Mouse (Mus musculus) G1E (cell line): Measurements from ENCODE around the gene Aurkaip1. TPM values are rescaled to one million over a fixed set of nuclear protein-coding genes. Genes with fewer than 3 reads are reported as not detected.

Source experiments
- ATAC-seq: 2 replicates; pipeline ENCODE4 v1.8.0; 2016; ENCODE audit warnings: mild to moderate bottlenecking; ENCODE audit not compliant: insufficient number of reproducible peaks, poor library complexity, low FRiP score, severe bottlenecking; ENCODE audit errors: extremely low read depth
- DNase-seq: peaks from one replicate; pipeline ENCODE4 v3.0.0; 2012; ENCODE audit warnings: low spot score
- H3K27me3 ChIP-seq: 2 replicates; pipeline ENCODE4 v1.6.1; 2012; ENCODE audit warnings: mild to moderate bottlenecking, low read length, inconsistent platforms; ENCODE audit not compliant: insufficient read depth
- H3K36me3 ChIP-seq: replicated peaks from 2 replicates; pipeline ENCODE3; 2012; ENCODE audit warnings: mild to moderate bottlenecking, inconsistent platforms
- H3K4me1 ChIP-seq: 2 replicates; pipeline ENCODE4 v1.6.1; 2012; ENCODE audit warnings: low read depth, low read length, inconsistent platforms, mixed read lengths; ENCODE audit not compliant: insufficient read depth
- H3K4me3 ChIP-seq: 2 replicates; pipeline ENCODE4 v1.5.1; 2012; ENCODE audit warnings: low read depth, mild to moderate bottlenecking, inconsistent platforms, low read length, moderate library complexity, mixed read lengths
- H3K9me3 ChIP-seq: replicated peaks from 2 replicates; pipeline ENCODE4 v1.6.1; 2012; ENCODE audit warnings: inconsistent platforms
- CTCF ChIP-seq: IDR thresholded peaks from 2 replicates; pipeline ENCODE4 v1.5.1; 2012; ENCODE audit warnings: low read depth, low read length, inconsistent platforms, mixed read lengths
- GATA1 ChIP-seq: IDR thresholded peaks from 2 replicates; pipeline ENCODE4 v1.6.1; 2012; ENCODE audit warnings: borderline replicate concordance, low read length, inconsistent platforms, mixed read lengths
- GATA2 ChIP-seq: IDR thresholded peaks from 2 replicates; pipeline ENCODE4 v1.6.1; 2012; ENCODE audit warnings: low read depth, low read length, inconsistent platforms, borderline replicate concordance
- POLR2AphosphoS5 ChIP-seq: IDR thresholded peaks from 2 replicates; pipeline ENCODE4 v1.6.1; 2012; ENCODE audit warnings: low read depth, low read length, inconsistent platforms; ENCODE audit not compliant: insufficient replicate concordance
- TAL1 ChIP-seq: conservative IDR thresholded peaks from 2 replicates; pipeline ENCODE4 v1.6.1; 2012; ENCODE audit warnings: low read depth, low read length, inconsistent platforms, mixed read lengths
- polyA plus RNA-seq: library from polyadenylated mRNA; stranded (reverse); fragments of >175 nt; gene quantifications from 2 replicates; pipeline ENCODE4 v1.2.3, GENCODE M21; 2012
- total RNA-seq, 2 experiments: library from RNA; stranded (forward) in 1 of 2; stranded (reverse) in 1 of 2; fragments of 200-1000 nt in 1 of 2; fragments of >200 nt in 1 of 2; fragmentation: Nextera tagmentation in 1 of 2; gene quantifications; 2 replicates each; pipeline ENCODE4 v1.2.3; 2014 to 2017

Aurkaip1 gene
- total and polyA plus RNA-seq, 3 experiments: 155 to 293 (median 160) TPM

- no peak for DNase-seq
- Histone ChIP-seq H3K36me3 (no peaks in the 10 kb centered on the region), H3K4me3 (no peak within 1 kb of the TSS), H3K9me3 (no peaks in the 10 kb centered on the region), H3K27me3 (peaks cover 48% of the 10 kb centered on the region), H3K4me1 (peaks cover 19% of the 10 kb centered on the region)
- TF ChIP-seq GATA1 (no peak), POLR2AphosphoS5 (no peak), TAL1 (no peak), GATA2 (no peak), CTCF (no peak)
- ATAC-seq: no peak
Observed at GRCm38 (mm10) chr4:155790021-155790489, 41.0 kb upstream of the Aurkaip1 start, which contains the start of gene Ankrd65. Gene Ankrd65 (plus strand): TSS chr4:155790439.

DNA sequence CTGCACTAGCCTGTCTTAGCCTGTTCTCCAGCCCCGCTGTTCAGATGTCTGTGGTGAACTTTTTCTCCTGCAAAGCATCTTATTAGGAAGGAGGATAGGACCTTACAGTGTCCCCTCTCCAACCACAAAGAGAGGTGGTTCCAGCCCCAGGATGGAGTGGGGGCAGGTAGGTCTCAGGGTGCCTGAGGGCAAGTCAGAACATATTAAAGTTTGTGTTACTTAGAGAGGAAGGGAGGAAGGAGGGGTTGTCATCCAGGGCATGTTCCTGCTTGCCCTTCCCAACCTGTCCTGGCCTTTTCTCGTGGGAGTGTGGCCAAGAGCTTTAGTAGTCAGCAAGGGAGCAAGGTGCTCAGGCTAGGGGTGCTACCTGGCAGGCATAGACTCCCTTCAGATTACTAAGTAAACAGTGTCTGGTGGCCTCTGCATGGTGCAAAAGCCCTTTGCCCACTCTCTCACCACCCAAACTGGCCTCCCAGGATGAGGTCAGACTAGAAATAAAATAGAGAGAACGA lies 40.4 kb upstream of the Aurkaip1 start:
- Histone ChIP-seq H3K36me3 (no peaks in the 10 kb centered on the region), H3K9me3 (no peaks in the 10 kb centered on the region), H3K27me3 (peaks cover 44% of the 10 kb centered on the region), H3K4me1 (peaks cover 13% of the 10 kb centered on the region), H3K4me3 (no peak overlapping the region)
- TF ChIP-seq TAL1: no peak
- TF ChIP-seq GATA1: no peak
- no peak for TF ChIP-seq POLR2AphosphoS5
- no peak for TF ChIP-seq GATA2
- no peak for TF ChIP-seq CTCF
- ATAC-seq: no peak
- no peak for DNase-seq

DNA sequence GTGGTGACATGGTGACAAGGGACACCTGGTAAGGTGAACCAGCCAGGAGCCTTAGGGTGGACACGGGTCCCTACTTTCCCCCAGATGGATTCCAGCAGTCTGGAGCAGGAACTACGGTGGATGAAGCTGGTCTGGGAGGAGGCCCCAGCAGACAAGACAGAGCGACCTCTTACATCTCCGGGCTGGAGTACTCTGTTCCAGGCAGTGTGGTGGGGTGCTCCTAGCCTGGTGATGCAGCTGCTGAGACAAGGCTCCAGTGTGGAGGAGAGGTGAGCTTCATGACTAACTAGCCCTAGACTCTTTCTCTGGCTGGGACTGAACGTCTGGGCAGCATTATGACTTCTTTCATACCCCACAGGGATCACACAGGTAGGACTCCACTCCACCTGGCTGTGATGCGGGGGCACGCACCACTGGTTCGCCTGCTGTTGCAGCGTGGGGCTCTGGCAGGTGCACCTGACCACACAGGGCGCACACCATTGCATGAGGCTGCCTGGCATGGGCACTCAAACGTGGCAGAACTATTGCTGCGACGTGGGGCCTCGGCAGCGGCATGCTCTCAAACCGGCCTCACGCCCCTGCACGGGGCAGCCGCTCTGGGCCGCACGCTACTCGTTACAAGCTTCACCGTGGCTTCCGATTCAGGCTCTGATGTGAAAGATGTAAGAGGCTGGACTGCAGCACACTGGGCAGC lies 39.7 kb upstream of the Aurkaip1 start:
- Histone ChIP-seq H3K4me1 (peaks cover 9% of the 10 kb centered on the region), H3K4me3 (no peak overlapping the region), H3K27me3 (peaks cover 50% of the 10 kb centered on the region), H3K36me3 (no peaks in the 10 kb centered on the region), H3K9me3 (no peaks in the 10 kb centered on the region)
- ATAC-seq: no peak
- no peak for DNase-seq
- TF ChIP-seq POLR2AphosphoS5: no peak
- TF ChIP-seq TAL1: no peak
- TF ChIP-seq GATA2: no peak
- no peak for TF ChIP-seq GATA1
- TF ChIP-seq CTCF: no peak

DNA sequence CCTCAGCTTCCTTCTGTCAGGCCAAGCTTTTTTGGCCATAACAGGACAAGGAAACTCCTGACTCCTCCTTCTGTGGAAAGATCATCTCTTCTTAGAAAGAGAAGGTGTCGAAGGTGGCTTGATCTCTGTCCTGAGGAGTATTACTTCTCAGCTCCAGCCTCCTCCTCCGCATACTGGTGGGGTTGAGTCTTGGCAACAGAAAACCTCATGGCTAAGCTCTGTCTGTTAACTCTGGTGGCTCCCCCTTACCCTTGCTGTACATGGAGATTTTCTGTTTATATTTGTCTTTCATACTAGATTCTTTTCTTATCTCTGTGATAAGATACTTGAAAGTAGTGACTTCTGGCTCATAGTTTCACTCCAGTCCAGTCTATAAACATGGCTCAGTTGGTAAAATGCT lies 37.3 kb upstream of the Aurkaip1 start:
- H3K36me3 ChIP-seq: no peaks in the 10 kb centered on the region
- peaks cover 54% of the 10 kb centered on the region for H3K27me3 ChIP-seq
- no peaks in the 10 kb centered on the region for H3K9me3 ChIP-seq
- no peak for ATAC-seq
- H3K4me3 ChIP-seq: no peak overlapping the region
- peaks cover 8% of the 10 kb centered on the region for H3K4me1 ChIP-seq
- no peak for TF ChIP-seq CTCF
- no peak for TF ChIP-seq TAL1
- no peak for TF ChIP-seq GATA1
- DNase-seq: no peak

- no peak overlapping the region for H3K4me3 ChIP-seq
- TF ChIP-seq TAL1: no peak
- TF ChIP-seq GATA2: no peak
- no peak for TF ChIP-seq CTCF
- no peak for TF ChIP-seq POLR2AphosphoS5
- no peak for TF ChIP-seq GATA1
- no peaks in the 10 kb centered on the region for H3K9me3 ChIP-seq
- DNase-seq (no peak), ATAC-seq (no peak)
- H3K27me3 ChIP-seq: peaks cover 9% of the 10 kb centered on the region
- H3K36me3 ChIP-seq: peaks cover 28% of the 10 kb centered on the region
- peaks cover 37% of the 10 kb centered on the region for H3K4me1 ChIP-seq
Observed at GRCm38 (mm10) chr4:155802075-155802474, 29.0 kb upstream of the Aurkaip1 start.

DNA sequence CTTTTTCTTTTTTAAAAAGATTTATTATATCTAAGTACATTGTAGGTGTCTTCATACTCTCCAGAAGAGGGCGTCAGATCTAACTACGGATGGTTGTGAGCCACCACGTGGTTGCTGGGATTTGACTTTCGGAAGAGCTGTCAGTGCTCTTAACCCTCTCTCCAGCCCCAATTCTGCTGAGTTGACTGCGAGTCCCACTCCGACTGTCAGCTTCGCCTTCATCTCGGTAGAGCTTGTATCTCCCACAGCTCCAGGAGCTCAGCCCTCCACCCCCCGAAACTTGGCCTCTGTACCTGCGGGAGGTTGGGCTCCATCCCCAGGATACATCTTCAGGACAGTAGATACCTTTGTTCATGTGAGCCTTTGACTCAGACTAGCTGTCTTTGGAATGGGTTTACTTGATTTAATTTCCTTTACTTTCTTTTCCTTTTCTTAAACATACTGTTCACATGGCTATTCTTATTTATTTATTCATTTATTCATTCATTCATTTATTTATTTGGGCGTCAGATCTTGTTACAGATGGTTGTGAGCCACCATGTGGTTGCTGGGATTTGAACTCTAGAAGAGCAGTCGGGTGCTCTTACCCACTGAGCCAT lies 28.2 kb upstream of the Aurkaip1 start, which contains the start of gene Mrpl20:
Gene Mrpl20 (plus strand): TSS at position 138 of the 599 bp plus-strand sequence.
- no peak for DNase-seq
- TF ChIP-seq GATA2 (no peak), CTCF (no peak), POLR2AphosphoS5 (no peak), TAL1 (no peak), GATA1 (no peak)
- H3K4me1 ChIP-seq: peaks cover 37% of the 10 kb centered on the region
- ATAC-seq: no peak
- H3K27me3 ChIP-seq: peaks cover 7% of the 10 kb centered on the region
- H3K4me3 ChIP-seq: peak within 1 kb of the TSS; percentile 88
- no peaks in the 10 kb centered on the region for H3K9me3 ChIP-seq
- H3K36me3 ChIP-seq: peaks cover 35% of the 10 kb centered on the region
